11 mouse cellular contexts compared by ENCODE assay signal in the genomic region with DNA sequence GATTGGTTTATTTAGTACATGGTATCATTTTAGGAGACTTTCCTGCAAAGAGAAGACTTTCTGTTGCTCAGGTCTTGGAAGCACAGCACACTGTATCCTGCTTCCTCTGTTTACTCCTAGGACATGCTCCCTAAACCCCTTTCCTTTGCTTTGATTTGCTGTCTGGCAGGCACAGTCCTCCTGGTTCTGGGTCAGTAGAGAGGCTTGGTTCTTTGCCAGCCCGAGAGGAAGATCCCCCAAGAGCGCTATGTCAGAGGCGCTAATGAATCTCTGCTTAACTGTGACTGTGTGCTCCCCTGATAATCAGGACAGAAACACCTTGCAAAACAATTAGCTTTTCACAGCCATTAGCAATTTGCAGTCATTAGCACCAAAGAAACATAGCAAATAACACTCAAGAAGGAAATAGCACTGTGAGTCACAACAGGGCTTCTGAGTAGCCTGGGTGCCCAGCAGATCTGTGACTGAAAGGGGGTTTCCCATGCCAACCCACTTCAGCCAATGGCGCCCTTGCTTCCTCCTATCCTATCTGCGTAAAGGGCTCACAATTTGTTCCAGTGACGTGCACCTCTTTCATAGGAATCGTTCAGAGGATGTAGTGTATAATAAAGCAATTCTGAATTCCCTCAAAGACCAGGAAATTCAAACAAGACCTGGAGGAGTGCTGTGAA.
A peak's percentile ranks its signal among the peaks of the same experiment; 100 is the strongest.
DNase-seq lines count a peak whose midpoint lies in the region; ATAC-seq and TF ChIP-seq lines count a peak whose summit lies in the region.
"Had no signal": no experiment of that assay in that cellular context is flagged by ENCODE, and none has a peak within 500 bp of the region (broad histone marks: within the 10 kb centered on the region; RNA-seq: fewer than 3 reads in every experiment).

No protein-coding gene starts in this region.

- TF ChIP-seq CTCF in heart, adult 2 months (IDR thresholded peaks at IDR 0.05) = no peak

- no peak for TF ChIP-seq EP300 in heart, adult 2 months (IDR thresholded peaks at IDR 0.05; ENCODE audit: insufficient read depth, low read depth, low read length)

- peak; percentile 65; the same call in 1 of the 2 replicates for ATAC-seq in hindbrain, embryonic 13.5 days (ENCODE audit: low FRiP score)
- no peak for ATAC-seq in hindbrain, embryonic 12.5 days (ENCODE audit: low FRiP score)
- 0 out of 2 replicates have a peak, but pooled peaks have one; percentile 52 for ATAC-seq in kidney, embryonic 15.5 days (replicated peaks; ENCODE audit: low FRiP score)

- 58% methylated on average over 7 of the region's 7 CpGs for WGBS in hindbrain, embryonic 13.5 days
- 63% methylated on average over 7 of the region's 7 CpGs for WGBS in hindbrain, embryonic 12.5 days
- WGBS in kidney, embryonic 15.5 days = 34% methylated on average over 7 of the region's 7 CpGs
- 58% methylated on average over 7 of the region's 7 CpGs for WGBS in heart, adult 2 months

- no peak overlapping the region; the same call in 1 of the 2 replicates for H3K27ac ChIP-seq in hindbrain, embryonic 13.5 days
- H3K27ac ChIP-seq in hindbrain, embryonic 12.5 days = no peak overlapping the region
- H3K27ac ChIP-seq in kidney, embryonic 15.5 days = no peak overlapping the region
- no peak overlapping the region for H3K27ac ChIP-seq in heart, adult 2 months

- H3K36me3 ChIP-seq in hindbrain, embryonic 13.5 days = no peaks in the 10 kb centered on the region
- H3K36me3 ChIP-seq in hindbrain, embryonic 12.5 days = no peaks in the 10 kb centered on the region
- no peaks in the 10 kb centered on the region for H3K36me3 ChIP-seq in kidney, embryonic 15.5 days
- H3K36me3 ChIP-seq in heart, adult 2 months (ENCODE audit: control insufficient read depth, insufficient read depth, low read length) = no peaks in the 10 kb centered on the region

- peak; percentile 3 for DNase-seq in right cerebral cortex, adult 18-20 months
- no peak for DNase-seq in right cerebral cortex, postnatal 14 days
- DNase-seq in frontal cortex, postnatal 14 days (ENCODE audit: low spot score in 2 of 2) = no peak
- DNase-seq in heart, adult 2 months = no peak
- no peak for DNase-seq in heart, adult 9 months (ENCODE audit: low spot score in 2 of 2)
- DNase-seq: heart, postnatal 36 days; liver had no signal

- H3K4me2 ChIP-seq in hindbrain, embryonic 13.5 days = 0 out of 2 replicates have a peak overlapping the region, but pooled peaks have one; percentile 2
- no peak overlapping the region for H3K4me2 ChIP-seq in hindbrain, embryonic 12.5 days (replicated peaks)
- H3K4me2 ChIP-seq in kidney, embryonic 15.5 days = no peak overlapping the region

- TF ChIP-seq POLR2A in heart, adult 2 months (IDR thresholded peaks at IDR 0.05; ENCODE audit: insufficient read depth, low read depth, low read length) = no peak

- peaks cover 14% of the 10 kb centered on the region for H3K4me1 ChIP-seq in hindbrain, embryonic 13.5 days (replicated peaks)
- peaks cover 7% of the 10 kb centered on the region; the same call in 1 of the 2 replicates for H3K4me1 ChIP-seq in hindbrain, embryonic 12.5 days
- peaks cover 13% of the 10 kb centered on the region for H3K4me1 ChIP-seq in kidney, embryonic 15.5 days
- H3K4me1 ChIP-seq in heart, adult 2 months (ENCODE audit: control insufficient read depth, insufficient read depth, low read length) = no peaks in the 10 kb centered on the region

- intact Hi-C loops in heart, adult 2 months (cut with DNase I) = loop anchor here (10.0 kb wide), 1 partner anchor 184 kb away; the partner anchor contains the start of gene Vldlr

- no peaks in the 10 kb centered on the region for H3K79me2 ChIP-seq in heart, adult 2 months (replicated peaks; ENCODE audit: control insufficient read depth, insufficient read depth, low read length)

- no peaks in the 10 kb centered on the region for H3K27me3 ChIP-seq in hindbrain, embryonic 13.5 days
- no peaks in the 10 kb centered on the region for H3K27me3 ChIP-seq in hindbrain, embryonic 12.5 days
- H3K27me3 ChIP-seq in kidney, embryonic 15.5 days = no peaks in the 10 kb centered on the region
- H3K27me3 ChIP-seq in heart, adult 2 months (ENCODE audit: control insufficient read depth, insufficient read depth, low read length) = no peaks in the 10 kb centered on the region

- no peak overlapping the region for H3K9ac ChIP-seq in hindbrain, embryonic 13.5 days
- no peak overlapping the region for H3K9ac ChIP-seq in hindbrain, embryonic 12.5 days
- no peak overlapping the region for H3K9ac ChIP-seq in kidney, embryonic 15.5 days
- H3K9ac ChIP-seq in heart, adult 2 months (ENCODE audit: low read depth, low read length) = no peak overlapping the region

- no peak overlapping the region for H3K4me3 ChIP-seq in hindbrain, embryonic 13.5 days
- H3K4me3 ChIP-seq in hindbrain, embryonic 12.5 days = no peak overlapping the region
- no peak overlapping the region for H3K4me3 ChIP-seq in kidney, embryonic 15.5 days (replicated peaks)
- no peak overlapping the region for H3K4me3 ChIP-seq in heart, adult 2 months
- H3K4me3 ChIP-seq: erythroblast, embryonic 14.5 days had no signal

- H3K9me3 ChIP-seq in hindbrain, embryonic 13.5 days = no peaks in the 10 kb centered on the region
- H3K9me3 ChIP-seq in hindbrain, embryonic 12.5 days (replicated peaks) = no peaks in the 10 kb centered on the region
- no peaks in the 10 kb centered on the region for H3K9me3 ChIP-seq in kidney, embryonic 15.5 days (replicated peaks)
